13 mouse cellular contexts compared by ENCODE assay signal in genomic region chr2:14543773-14544172, GRCm38 (mm10).
"Had no signal": no experiment of that assay in that cellular context is flagged by ENCODE, and none has a peak within 500 bp of the region (broad histone marks: within the 10 kb centered on the region; RNA-seq: fewer than 3 reads in every experiment).

No protein-coding gene starts in this region.

- DNase-seq: gastrocnemius, postnatal 36 days; heart, adult 18-20 months; heart, postnatal 36 days; kidney, adult 11 months had no signal

- H3K4me2 ChIP-seq: heart, embryonic 11.5 days; hindbrain, embryonic 13.5 days; hindbrain, embryonic 15.5 days; kidney, embryonic 15.5 days; limb, embryonic 13.5 days; limb, embryonic 15.5 days had no signal

- H3K4me1 ChIP-seq: hindbrain, embryonic 13.5 days; hindbrain, embryonic 15.5 days; kidney, embryonic 15.5 days; limb, embryonic 13.5 days; limb, embryonic 15.5 days had no signal

- H3K4me3 ChIP-seq: hindbrain, embryonic 13.5 days; hindbrain, embryonic 15.5 days; kidney, embryonic 15.5 days; limb, embryonic 13.5 days; limb, embryonic 15.5 days had no signal

- H3K27ac ChIP-seq: hindbrain, embryonic 13.5 days; hindbrain, embryonic 15.5 days; hindbrain, postnatal 0 days; kidney, embryonic 15.5 days; kidney, postnatal 0 days; limb, embryonic 13.5 days; limb, embryonic 15.5 days had no signal

- H3K27me3 ChIP-seq: hindbrain, embryonic 13.5 days; hindbrain, embryonic 15.5 days; kidney, embryonic 15.5 days; limb, embryonic 13.5 days; limb, embryonic 15.5 days had no signal

- H3K9ac ChIP-seq: forebrain, postnatal 0 days; hindbrain, embryonic 13.5 days; hindbrain, embryonic 15.5 days; kidney, embryonic 15.5 days; limb, embryonic 13.5 days; limb, embryonic 15.5 days had no signal

- H3K9me3 ChIP-seq: hindbrain, embryonic 13.5 days; hindbrain, embryonic 15.5 days; kidney, embryonic 15.5 days; limb, embryonic 13.5 days; limb, embryonic 15.5 days had no signal

- ATAC-seq: forebrain, postnatal 0 days had no signal

- H3K36me3 ChIP-seq: hindbrain, embryonic 13.5 days; hindbrain, embryonic 15.5 days; kidney, embryonic 15.5 days; limb, embryonic 13.5 days; limb, embryonic 15.5 days had no signal
